Mouse (Mus musculus) B cell, adult (primary cell): ENCODE measurements around the gene Cacna1d. TPM values are rescaled to one million over a fixed set of nuclear protein-coding genes. Genes with fewer than 3 reads are reported as not detected.

ENCODE experiments used
- total RNA-seq: library from RNA; stranded (reverse); gene quantifications from 4 replicates; pipeline ENCODE4 v1.2.4, GENCODE M21; 2023; ENCODE audit not compliant: inconsistent age

Gene Cacna1d
- 5.2 to 6.4 TPM (median 5.7 TPM) in 4 replicates for total RNA-seq

GRCm38 (mm10) chr14:30491342-30491741 lies at the start of gene Cacna1d:
Gene Cacna1d, minus strand, starts transcription at chr14:30491455.

GRCm38 (mm10) chr14:30479361-30479948 lies 11.8 kb downstream of the Cacna1d start, which contains the start of gene Dcp1a:
Gene Dcp1a, plus strand, starts transcription at chr14:30479535.

GRCm38 (mm10) chr14:30008733-30009575 lies 482.3 kb downstream of the Cacna1d start, which contains the start of the genes Il17rb and Chdh:
Gene Il17rb, minus strand, starts transcription at chr14:30008896.
Gene Chdh, plus strand, starts transcription at chr14:30009023.

Other genes starting within 250 kb of the Cacna1d start
- gene Dcp1a, start 11.9 kb downstream of the Cacna1d start, total RNA-seq = 48.8 to 60.5 TPM (median 57.1 TPM) in 4 replicates
- 170 to 180 TPM (median 172 TPM) in 4 replicates for gene Tkt, start 56.9 kb upstream of the Cacna1d start, total RNA-seq
- gene Prkcd, start 134.8 kb upstream of the Cacna1d start, total RNA-seq = 464 to 482 TPM (median 469 TPM) in 4 replicates
- gene Rft1, start 162.9 kb upstream of the Cacna1d start, total RNA-seq = 14.8 to 20.9 TPM (median 16.6 TPM) in 4 replicates
- 18.5 to 20.3 TPM (median 18.8 TPM) in 4 replicates for gene Sfmbt1, start 223.4 kb upstream of the Cacna1d start, total RNA-seq